Mouse (Mus musculus) heart, adult 2 months (tissue): ENCODE measurements around the gene Ankrd60.

Experiments
- CTCF ChIP-seq: fragments of 200-600 bp; IDR thresholded peaks from 2 replicates; pipeline ENCODE4 v1.8.1; 2022; ENCODE audit warnings: antibody characterized with exemption, mild to moderate bottlenecking, moderate library complexity
- POLR2A ChIP-seq: fragments of 200-500 bp; IDR thresholded peaks from 2 replicates; pipeline ENCODE4 v1.6.1; 2011; ENCODE audit warnings: mild to moderate bottlenecking, low read depth, low read length, control low read depth; ENCODE audit not compliant: insufficient read depth

- TF ChIP-seq POLR2A, result no peak
- TF ChIP-seq CTCF, result no peak
Measured at GRCm38 (mm10) chr2:173592781-173593180, 14.6 kb upstream of the Ankrd60 start.
